Mouse (Mus musculus) Patski (cell line): ENCODE results near the gene Ylpm1. TPM values are rescaled to one million over a fixed set of nuclear protein-coding genes. Genes with fewer than 3 reads are reported as not detected.

Experiments
- ATAC-seq: fragments of 100-300 bp; one replicate; pipeline ENCODE4 v1.8.0; 2021
- CTCF ChIA-PET: fragments of 350-600 bp; sonication (Branson Sonifier 250); formaldehyde crosslinking; loops from one replicate; lab custom pipeline; 2022; ENCODE audit warnings: inconsistent platforms; lab: Charles Lee
- POLR2A ChIA-PET: fragments of 350-600 bp; sonication (Branson Sonifier 250); formaldehyde crosslinking; loops from one replicate; lab custom pipeline; 2022; ENCODE audit warnings: antibody characterized with exemption, inconsistent platforms; lab: Charles Lee
- DNase-seq: peaks from one replicate; pipeline ENCODE4 v3.0.0-alpha.2; 2011; ENCODE audit warnings: low read depth, low spot score
- H3K27me3 ChIP-seq: fragments of 371-371 bp; one replicate; pipeline ENCODE4 v1.5.1; 2021
- CTCF ChIP-seq: fragments of 100-300 bp; IDR thresholded peaks from one replicate; pipeline ENCODE4 v1.5.1; 2021
- in situ Hi-C: fragments of 300-500 bp; cut with MboI; formaldehyde crosslinking; loops from 3 replicates; pipeline ENCODE4 v1.11.1; 2018; ENCODE audit warnings: low pct_unique_long_range_greater_than_20kb, mixed read lengths
- polyA plus RNA-seq: library from polyadenylated mRNA; unstranded; gene quantifications from one replicate; pipeline ENCODE4 v1.2.3, GENCODE M21; 2021

Gene Ylpm1
- polyA plus RNA-seq, 1 experiment from 2014 or later: 41.0 TPM

GRCm38 (mm10) chr12:85092214-85092613, 96.1 kb downstream of the Ylpm1 start:
- in situ Hi-C loops: no loop called here

GRCm38 (mm10) chr12:85094010-85094409, 97.9 kb downstream of the Ylpm1 start:
- in situ Hi-C loops: no loop called here
- TF ChIP-seq CTCF: no peak
- ChIA-PET POLR2A (no interaction called here), CTCF (interaction anchor here (2.1 kb wide), 1 partner anchor 212 kb away, joined by 6 read pairs; no protein-coding TSS in a partner anchor)
- no peaks in the 10 kb centered on the region for H3K27me3 ChIP-seq
- DNase-seq: no peak
- ATAC-seq: no peak

More at GRCm38 (mm10) chr12:85092214-85092613, 96.1 kb downstream of the Ylpm1 start:
- DNase-seq: no peak
- ATAC-seq: no peak
- ChIA-PET POLR2A (interaction anchor here (0.5 to 0.7 kb wide), 2 partner anchors 15 to 206 kb away, joined by 3 to 5 read pairs; no protein-coding TSS in a partner anchor), CTCF (interaction anchor here (0.6 to 1.9 kb wide), 15 partner anchors 8 to 596 kb away, joined by 3 to 10 read pairs (median 4); partner anchors contain the start of genes Acyp1, Dlst, Prox2 and Zc2hc1c)
- H3K27me3 ChIP-seq: no peaks in the 10 kb centered on the region
- TF ChIP-seq CTCF: peak; percentile 85

GRCm38 (mm10) chr12:85094706-85095105, 98.6 kb downstream of the Ylpm1 start:
- DNase-seq (no peak), ATAC-seq (no peak)
- ChIA-PET CTCF (interaction anchor here (1.1 to 2.1 kb wide), 3 partner anchors 14 to 211 kb away, joined by 3 to 7 read pairs (median 6); no protein-coding TSS in a partner anchor), POLR2A (no interaction called here)
- H3K27me3 ChIP-seq: no peaks in the 10 kb centered on the region
- in situ Hi-C loops: no loop called here
- no peak for TF ChIP-seq CTCF

- ATAC-seq: no peak
- no peaks in the 10 kb centered on the region for H3K27me3 ChIP-seq
- CTCF ChIA-PET: interaction anchor here (1.1 to 2.1 kb wide), 3 partner anchors 14 to 211 kb away, joined by 3 to 7 read pairs (median 6); no protein-coding TSS in a partner anchor
- POLR2A ChIA-PET: no interaction called here
- in situ Hi-C loops: no loop called here
- no peak for TF ChIP-seq CTCF
- DNase-seq: no peak
Measured at GRCm38 (mm10) chr12:85095146-85095545, 99.0 kb downstream of the Ylpm1 start.

GRCm38 (mm10) chr12:85095859-85096258, 99.7 kb downstream of the Ylpm1 start:
- ChIA-PET CTCF (interaction anchor here (1.0 to 2.0 kb wide), 3 partner anchors 9 to 36 kb away, joined by 3 to 7 read pairs (median 3); no protein-coding TSS in a partner anchor), POLR2A (no interaction called here)
- ATAC-seq: no peak
- DNase-seq: no peak
- in situ Hi-C loops: no loop called here
- TF ChIP-seq CTCF: no peak
- H3K27me3 ChIP-seq: no peaks in the 10 kb centered on the region

- DNase-seq: no peak
- H3K27me3 ChIP-seq: no peaks in the 10 kb centered on the region
- ATAC-seq: no peak
- CTCF ChIA-PET: interaction anchor here (2.2 kb wide), 1 partner anchor 9 kb away, joined by 10 read pairs; no protein-coding TSS in a partner anchor
- in situ Hi-C loops: no loop called here
- POLR2A ChIA-PET: no interaction called here
- no peak for TF ChIP-seq CTCF
Measured at GRCm38 (mm10) chr12:85101001-85101400, 104.9 kb downstream of the Ylpm1 start.

GRCm38 (mm10) chr12:85101521-85102106, 105.5 kb downstream of the Ylpm1 start:
- no peak for TF ChIP-seq CTCF
- no peak for DNase-seq
- no peak for ATAC-seq
- no peaks in the 10 kb centered on the region for H3K27me3 ChIP-seq
- CTCF ChIA-PET: interaction anchor here (2.2 kb wide), 1 partner anchor 9 kb away, joined by 10 read pairs; no protein-coding TSS in a partner anchor
- POLR2A ChIA-PET: no interaction called here
- in situ Hi-C loops: no loop called here

- TF ChIP-seq CTCF: no peak
- ChIA-PET POLR2A (no interaction called here), CTCF (interaction anchor here (2.2 kb wide), 1 partner anchor 11 kb away, joined by 10 read pairs; no protein-coding TSS in a partner anchor)
- no peaks in the 10 kb centered on the region for H3K27me3 ChIP-seq
- in situ Hi-C loops: no loop called here
- DNase-seq (no peak), ATAC-seq (no peak)
Measured at GRCm38 (mm10) chr12:85103096-85103495, 107.0 kb downstream of the Ylpm1 start.

- DNase-seq (no peak), ATAC-seq (no peak)
- H3K27me3 ChIP-seq: no peaks in the 10 kb centered on the region
- CTCF ChIA-PET: no interaction called here
- no peak for TF ChIP-seq CTCF
- in situ Hi-C loops: no loop called here
- POLR2A ChIA-PET: no interaction called here
Measured at GRCm38 (mm10) chr12:85104789-85105188, 108.7 kb downstream of the Ylpm1 start.

GRCm38 (mm10) chr12:85106292-85106691, 110.2 kb downstream of the Ylpm1 start:
- no peak for DNase-seq
- ChIA-PET CTCF (interaction anchor here (1.3 kb wide), 1 partner anchor 14 kb away, joined by 3 read pairs; no protein-coding TSS in a partner anchor), POLR2A (no interaction called here)
- no peaks in the 10 kb centered on the region for H3K27me3 ChIP-seq
- in situ Hi-C loops: no loop called here
- no peak for TF ChIP-seq CTCF
- no peak for ATAC-seq

- CTCF ChIA-PET: interaction anchor here (1.0 to 2.1 kb wide), 4 partner anchors 9 to 30 kb away, joined by 3 to 7 read pairs (median 4); no protein-coding TSS in a partner anchor
- no peak for TF ChIP-seq CTCF
- no peak for DNase-seq
- POLR2A ChIA-PET: interaction anchor here (0.5 kb wide), 1 partner anchor 1691 kb away, joined by 3 read pairs; no protein-coding TSS in a partner anchor
- H3K27me3 ChIP-seq: no peaks in the 10 kb centered on the region
- in situ Hi-C loops: no loop called here
- ATAC-seq: peak; percentile 27
Measured at GRCm38 (mm10) chr12:85108643-85109042, 112.5 kb downstream of the Ylpm1 start.
